Mouse (Mus musculus) midbrain, embryonic 14.5 days (tissue): ENCODE data around the gene Pgghg. TPM values are rescaled to one million over a fixed set of nuclear protein-coding genes. Genes with fewer than 3 reads are reported as not detected.

Source experiments
- ATAC-seq: fragments of 200-750 bp; cut with Nextera tagmentation; 2 replicates; pipeline ENCODE4 v1.8.0; 2017; ENCODE audit warnings: moderate number of reproducible peaks, moderate library complexity; ENCODE audit not compliant: low FRiP score, low TSS enrichment
- DNase-seq: peaks from one replicate; pipeline ENCODE4 v3.0.0-alpha.2; 2015
- H3K27ac ChIP-seq: fragments of 300-500 bp; sonication (generic); replicated peaks from 2 replicates; pipeline ENCODE4 v1.5.1; 2014; ENCODE audit warnings: mild to moderate bottlenecking, low read depth, low read length, moderate library complexity
- H3K27me3 ChIP-seq: fragments of 300-500 bp; sonication (generic); 2 replicates; pipeline ENCODE4 v1.6.1; 2014; ENCODE audit warnings: low read length, control low read depth, mixed read lengths; ENCODE audit not compliant: control insufficient read depth, insufficient read depth
- H3K36me3 ChIP-seq: fragments of 300-500 bp; sonication (generic); 2 replicates; pipeline ENCODE4 v1.6.1; 2014; ENCODE audit warnings: low read length, control low read depth; ENCODE audit not compliant: control insufficient read depth, insufficient read depth
- H3K4me1 ChIP-seq: fragments of 300-500 bp; sonication (generic); 2 replicates; pipeline ENCODE4 v1.6.1; 2014; ENCODE audit warnings: mild to moderate bottlenecking, antibody characterized with exemption, low read length, control low read depth; ENCODE audit not compliant: control insufficient read depth, insufficient read depth
- H3K4me2 ChIP-seq: fragments of 300-500 bp; sonication (generic); 2 replicates; pipeline ENCODE4 v1.6.1; 2014; ENCODE audit warnings: mild to moderate bottlenecking, low read length, moderate library complexity
- H3K4me3 ChIP-seq: fragments of 300-500 bp; sonication (generic); replicated peaks from 2 replicates; pipeline ENCODE4 v1.5.1; 2014; ENCODE audit warnings: low read depth, low read length
- H3K9ac ChIP-seq: fragments of 300-500 bp; sonication (generic); replicated peaks from 2 replicates; pipeline ENCODE4 v1.6.1; 2014; ENCODE audit warnings: mild to moderate bottlenecking, low read length, moderate library complexity
- H3K9me3 ChIP-seq: fragments of 300-500 bp; sonication (generic); 2 replicates; pipeline ENCODE4 v1.6.1; 2016; ENCODE audit warnings: low read length, control low read depth, mixed read lengths; ENCODE audit not compliant: control insufficient read depth
- WGBS: fragments of 180-500 bp; shearing (Covaris S2); extraction: QIAGEN DNeasy Blood & Tissue Kit; methylation state at CpG from one replicate; pipeline ENCODE4 v1.1.7; 2014; 5-methylcytosine and 5-hydroxymethylcytosine counted together
- polyA plus RNA-seq: library from polyadenylated mRNA; unstranded; fragments of >200 nt; fragmentation: Nextera tagmentation; extraction: Ambion mirVana; gene quantifications from 2 replicates; pipeline ENCODE4 v1.2.1, GENCODE M21; 2014

Pgghg gene
- polyA plus RNA-seq, 1 experiment from 2014 or later, result 7.4 TPM

GRCm38 (mm10) chr7:140955342-140955741, 14.2 kb downstream of the Pgghg start:
- peak; percentile 58 for DNase-seq
- Histone ChIP-seq H3K9ac (peak overlapping the region; percentile 36; the same call in 1 of the 2 replicates), H3K27ac (no peak overlapping the region), H3K4me2 (peak overlapping the region; percentile 52), H3K27me3 (no peaks in the 10 kb centered on the region), H3K4me3 (peak overlapping the region; percentile 29), H3K4me1 (peaks cover 9% of the 10 kb centered on the region), H3K9me3 (no peaks in the 10 kb centered on the region), H3K36me3 (no peaks in the 10 kb centered on the region)
- no peak for ATAC-seq
- WGBS, result 14% methylated on average over 17 of the region's 17 CpGs

GRCm38 (mm10) chr7:140955758-140956555, 14.8 kb downstream of the Pgghg start, which contains the start of the genes Gm45717 and Ifitm2:
Gene Gm45717, minus strand, starts transcription at chr7:140955937.
Gene Ifitm2, minus strand, starts transcription at chr7:140955987.
- Histone ChIP-seq H3K27me3 (no peaks in the 10 kb centered on the region), H3K27ac (no peak within 1 kb of the TSS), H3K9me3 (no peaks in the 10 kb centered on the region), H3K4me3 (peak within 1 kb of the TSS; percentile 29), H3K36me3 (no peaks in the 10 kb centered on the region), H3K4me2 (peak within 1 kb of the TSS; percentile 52), H3K9ac (peak within 1 kb of the TSS; percentile 36; the same call in 1 of the 2 replicates), H3K4me1 (peaks cover 9% of the 10 kb centered on the region; the same call in 1 of the 2 replicates)
- ATAC-seq (no peak; the same call in 1 of the 2 replicates), DNase-seq (peak; percentile 49)
- 22% methylated on average over 11 of the region's 11 CpGs for WGBS

- peaks cover 9% of the 10 kb centered on the region; the same call in 1 of the 2 replicates for H3K4me1 ChIP-seq
- no peaks in the 10 kb centered on the region for H3K9me3 ChIP-seq
- no peak overlapping the region for H3K4me3 ChIP-seq
- H3K36me3 ChIP-seq, result no peaks in the 10 kb centered on the region
- no peak overlapping the region for H3K9ac ChIP-seq
- no peak overlapping the region for H3K27ac ChIP-seq
- DNase-seq (no peak), ATAC-seq (no peak)
- H3K27me3 ChIP-seq, result no peaks in the 10 kb centered on the region
- H3K4me2 ChIP-seq, result no peak overlapping the region
- WGBS, result 66% methylated on average over 6 of the region's 6 CpGs
Observed at GRCm38 (mm10) chr7:140956556-140956869, 15.3 kb downstream of the Pgghg start.

GRCm38 (mm10) chr7:140959181-140959901, 18.1 kb downstream of the Pgghg start:
- no peaks in the 10 kb centered on the region for H3K27me3 ChIP-seq
- H3K4me2 ChIP-seq, result no peak overlapping the region
- WGBS, result 4% methylated on average over 9 of the region's 9 CpGs
- DNase-seq (peak; percentile 72), ATAC-seq (no peak)
- no peak overlapping the region for H3K4me3 ChIP-seq
- H3K9me3 ChIP-seq, result no peaks in the 10 kb centered on the region
- H3K9ac ChIP-seq, result no peak overlapping the region
- H3K27ac ChIP-seq, result no peak overlapping the region; the same call in 1 of the 2 replicates
- no peaks in the 10 kb centered on the region for H3K36me3 ChIP-seq
- peaks cover 9% of the 10 kb centered on the region; the same call in 1 of the 2 replicates for H3K4me1 ChIP-seq

- 61% methylated on average over 5 of the region's 5 CpGs for WGBS
- H3K27ac ChIP-seq, result no peak overlapping the region
- no peaks in the 10 kb centered on the region for H3K36me3 ChIP-seq
- H3K9me3 ChIP-seq, result no peaks in the 10 kb centered on the region
- DNase-seq, result no peak
- H3K9ac ChIP-seq, result no peak overlapping the region
- ATAC-seq, result no peak
- no peak overlapping the region for H3K4me2 ChIP-seq
- peaks cover 9% of the 10 kb centered on the region; the same call in 1 of the 2 replicates for H3K4me1 ChIP-seq
- no peaks in the 10 kb centered on the region for H3K27me3 ChIP-seq
- no peak overlapping the region for H3K4me3 ChIP-seq
Observed at GRCm38 (mm10) chr7:140960026-140960425, 18.8 kb downstream of the Pgghg start.

GRCm38 (mm10) chr7:140961416-140961815, 20.2 kb downstream of the Pgghg start:
- peaks cover 5% of the 10 kb centered on the region; the same call in 1 of the 2 replicates for H3K4me1 ChIP-seq
- ATAC-seq, result no peak
- no peak overlapping the region for H3K4me3 ChIP-seq
- WGBS, result 36% methylated on average over 2 of the region's 2 CpGs
- no peaks in the 10 kb centered on the region for H3K9me3 ChIP-seq
- H3K9ac ChIP-seq, result no peak overlapping the region
- DNase-seq, result no peak
- no peaks in the 10 kb centered on the region for H3K27me3 ChIP-seq
- H3K36me3 ChIP-seq, result no peaks in the 10 kb centered on the region
- no peak overlapping the region for H3K4me2 ChIP-seq
- no peak overlapping the region for H3K27ac ChIP-seq

- WGBS, result 71% methylated on average over 2 of the region's 2 CpGs
- no peaks in the 10 kb centered on the region for H3K36me3 ChIP-seq
- no peak overlapping the region for H3K4me2 ChIP-seq
- H3K4me1 ChIP-seq, result peaks cover 5% of the 10 kb centered on the region; the same call in 1 of the 2 replicates
- no peak overlapping the region for H3K27ac ChIP-seq
- DNase-seq (no peak), ATAC-seq (no peak)
- no peaks in the 10 kb centered on the region for H3K27me3 ChIP-seq
- H3K4me3 ChIP-seq, result no peak overlapping the region
- no peak overlapping the region for H3K9ac ChIP-seq
- H3K9me3 ChIP-seq, result no peaks in the 10 kb centered on the region
Observed at GRCm38 (mm10) chr7:140962733-140963132, 21.5 kb downstream of the Pgghg start.

- WGBS, result 81% methylated on average over 4 of the region's 4 CpGs
Observed at GRCm38 (mm10) chr7:140966921-140967320, 25.7 kb downstream of the Pgghg start, which contains the start of gene Ifitm1. Gene Ifitm1, plus strand, starts transcription at chr7:140967221.

More at GRCm38 (mm10) chr7:140966921-140967320, 25.7 kb downstream of the Pgghg start, which contains the start of gene Ifitm1:
- ATAC-seq, result no peak
- Histone ChIP-seq H3K27ac (no peak within 1 kb of the TSS), H3K4me1 (no peaks in the 10 kb centered on the region), H3K9ac (no peak within 1 kb of the TSS), H3K4me3 (no peak within 1 kb of the TSS), H3K4me2 (no peak within 1 kb of the TSS), H3K27me3 (no peaks in the 10 kb centered on the region), H3K9me3 (no peaks in the 10 kb centered on the region), H3K36me3 (no peaks in the 10 kb centered on the region)
- DNase-seq, result no peak
